Mouse (Mus musculus) urinary bladder, postnatal 25 days (tissue): ENCODE results near the gene Fbxw4.
A peak's percentile ranks its signal among the peaks of the same experiment; 100 is the strongest.

Source experiments
- DNase-seq: peaks from one replicate; pipeline ENCODE4 v3.0.0; 2022; ENCODE audit warnings: low spot score

Fbxw4 gene

GRCm38 (mm10) chr19:45614928-45615327 lies 45.2 kb downstream of the Fbxw4 start:
- DNase-seq: no peak

DNA sequence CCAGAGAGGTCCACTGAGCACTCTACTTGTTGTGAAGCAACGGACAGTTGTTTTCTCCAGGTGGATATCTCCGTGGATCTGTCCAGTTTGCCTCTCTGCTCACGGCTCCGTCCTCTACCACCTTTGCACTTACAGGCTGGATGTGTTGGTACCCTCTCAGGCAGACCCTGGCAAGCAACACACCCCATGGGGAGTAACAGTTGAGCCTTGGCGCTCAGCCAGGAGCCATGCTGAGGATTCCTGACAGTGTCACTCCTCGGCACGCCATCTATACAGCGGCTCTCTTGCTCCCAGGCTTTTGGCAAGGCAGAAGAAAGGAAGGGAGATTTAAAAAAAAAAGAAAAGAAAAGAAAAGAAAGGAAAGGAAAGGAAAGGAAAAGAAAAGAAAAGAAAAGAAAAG lies 45.7 kb downstream of the Fbxw4 start:
- no peak for DNase-seq

DNA sequence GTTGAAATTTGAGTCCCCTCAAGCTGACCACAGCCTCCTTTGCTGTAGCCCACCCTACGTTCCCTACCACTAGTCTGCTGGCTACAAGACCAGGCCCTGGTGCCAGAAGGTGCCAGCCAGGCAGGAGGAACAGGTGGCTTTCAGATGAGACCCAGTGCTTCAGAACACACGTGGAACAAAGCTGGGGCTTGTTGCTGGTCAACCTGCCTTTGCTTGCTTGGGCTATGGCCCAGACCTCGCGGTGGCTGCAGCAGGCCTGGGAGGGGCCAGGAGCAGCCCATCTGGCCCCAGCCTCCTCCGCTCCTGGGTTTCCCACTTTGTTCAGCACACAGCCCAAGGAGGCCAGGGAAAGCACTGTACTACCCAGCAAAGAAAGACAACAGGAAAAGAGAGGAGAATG lies 49.3 kb downstream of the Fbxw4 start:
- no peak for DNase-seq

- DNase-seq: no peak
These were observed 51.3 kb downstream of the Fbxw4 start for GRCm38 (mm10) chr19:45608648-45609339.

- DNase-seq: no peak
These were observed 52.6 kb downstream of the Fbxw4 start for GRCm38 (mm10) chr19:45607479-45607878.

DNA sequence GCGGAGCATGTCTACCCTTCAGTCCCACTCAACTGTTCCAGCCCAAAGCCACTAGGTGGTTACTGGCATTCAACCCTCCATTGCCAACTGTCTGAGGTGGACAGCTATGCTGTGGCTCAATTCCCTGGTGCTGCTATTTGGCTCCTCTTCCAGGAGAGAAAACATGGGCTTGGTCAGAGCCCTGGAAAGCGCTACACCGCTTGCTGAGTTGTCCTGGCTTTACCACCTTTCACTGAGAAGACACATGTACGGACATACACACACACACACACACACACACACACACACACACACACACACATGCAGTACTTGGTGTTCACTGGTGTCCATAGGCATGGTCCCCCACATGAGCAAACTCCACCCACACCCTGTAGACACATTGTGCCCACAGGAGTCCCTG lies 53.4 kb downstream of the Fbxw4 start:
- no peak for DNase-seq

- DNase-seq: no peak
These were observed 57.5 kb downstream of the Fbxw4 start for GRCm38 (mm10) chr19:45602606-45603005.

- no peak for DNase-seq
These were observed 63.0 kb downstream of the Fbxw4 start for GRCm38 (mm10) chr19:45597106-45597505.

- DNase-seq: no peak
These were observed 63.7 kb downstream of the Fbxw4 start for GRCm38 (mm10) chr19:45596434-45596833.

DNA sequence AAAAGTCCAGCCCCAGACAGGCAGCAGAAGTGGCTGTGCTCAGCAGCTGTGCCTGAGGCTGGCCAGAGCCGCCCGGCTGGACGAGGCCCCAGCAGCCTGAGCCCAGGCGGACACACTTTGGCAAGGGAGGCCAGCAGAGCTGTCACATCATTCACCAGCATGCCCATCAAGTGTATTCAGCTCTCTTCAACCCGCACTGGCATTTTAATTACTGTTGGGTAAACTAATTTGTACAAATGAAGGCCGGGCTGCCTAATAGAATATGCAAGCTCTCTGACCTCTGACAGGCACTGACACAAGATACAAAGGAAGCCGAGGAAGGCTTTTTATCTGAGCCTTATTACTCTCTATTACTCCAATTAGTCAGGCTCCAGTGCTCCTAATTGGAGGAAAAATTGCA lies 64.1 kb downstream of the Fbxw4 start:
- no peak for DNase-seq

DNA sequence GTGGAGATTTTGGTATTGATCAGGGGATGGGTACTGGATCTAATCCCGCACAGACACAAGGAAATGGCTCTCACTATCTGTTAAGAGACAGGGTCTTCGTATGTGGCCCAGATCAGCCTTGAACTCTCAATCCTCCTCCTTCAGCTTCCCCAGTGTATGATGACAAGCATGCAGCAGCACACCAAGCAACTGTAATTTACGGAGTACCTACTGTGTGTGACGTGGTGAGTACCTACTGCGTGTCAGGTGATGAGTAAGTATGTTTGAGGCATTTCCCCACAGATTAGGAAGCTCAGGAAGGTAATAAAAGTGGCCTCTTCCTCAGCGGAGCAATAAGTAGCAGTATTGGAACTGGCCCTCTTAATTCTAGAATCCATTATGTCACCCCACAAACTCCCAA lies 64.6 kb downstream of the Fbxw4 start:
- DNase-seq: no peak

DNA sequence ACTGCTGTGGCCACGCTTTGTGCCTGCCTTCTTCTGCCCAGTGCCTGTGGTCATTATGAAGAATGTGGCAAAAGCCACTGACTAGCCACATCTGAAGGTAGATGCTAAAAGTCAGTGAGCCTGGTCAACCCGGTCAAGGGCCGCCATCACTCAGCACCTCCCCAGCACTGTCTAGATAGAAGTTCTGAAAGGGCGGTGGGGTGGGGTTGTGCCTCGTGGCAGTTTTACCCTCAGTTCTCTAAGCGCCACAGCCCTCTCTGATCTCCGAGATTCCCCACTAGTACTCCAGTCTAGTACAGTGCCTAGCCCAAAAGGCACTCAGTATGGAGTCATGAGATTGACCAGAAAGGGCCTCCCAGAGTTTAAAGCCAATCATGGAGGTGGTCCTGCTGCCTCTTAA lies 66.0 kb downstream of the Fbxw4 start:
- no peak for DNase-seq

GRCm38 (mm10) chr19:45592916-45593315 lies 67.2 kb downstream of the Fbxw4 start:
- DNase-seq: no peak

DNA sequence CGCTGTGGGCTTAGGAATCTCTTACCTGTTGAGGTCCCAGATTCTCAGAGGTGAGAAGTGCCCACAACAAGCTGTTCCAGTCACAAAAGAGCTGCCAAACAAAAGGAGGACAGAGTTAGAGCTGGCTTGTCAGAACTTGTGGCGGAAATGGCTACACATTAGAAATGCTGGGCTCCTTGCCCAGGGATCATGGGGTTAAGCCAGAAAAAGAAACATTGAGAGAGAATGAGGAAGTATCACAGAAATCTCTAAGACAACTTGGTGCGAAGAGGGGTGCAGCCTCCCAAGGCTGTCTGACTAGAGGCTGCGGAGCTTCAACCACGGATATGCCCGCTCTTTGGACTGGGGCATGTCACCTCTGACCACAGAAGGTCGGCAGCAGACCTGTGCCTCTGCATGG lies 68.4 kb downstream of the Fbxw4 start:
- peak; percentile 46 for DNase-seq

- no peak for DNase-seq
These were observed 70.4 kb downstream of the Fbxw4 start for GRCm38 (mm10) chr19:45589761-45590160.

GRCm38 (mm10) chr19:45587509-45588292 lies 72.4 kb downstream of the Fbxw4 start:
- DNase-seq: no peak

DNA sequence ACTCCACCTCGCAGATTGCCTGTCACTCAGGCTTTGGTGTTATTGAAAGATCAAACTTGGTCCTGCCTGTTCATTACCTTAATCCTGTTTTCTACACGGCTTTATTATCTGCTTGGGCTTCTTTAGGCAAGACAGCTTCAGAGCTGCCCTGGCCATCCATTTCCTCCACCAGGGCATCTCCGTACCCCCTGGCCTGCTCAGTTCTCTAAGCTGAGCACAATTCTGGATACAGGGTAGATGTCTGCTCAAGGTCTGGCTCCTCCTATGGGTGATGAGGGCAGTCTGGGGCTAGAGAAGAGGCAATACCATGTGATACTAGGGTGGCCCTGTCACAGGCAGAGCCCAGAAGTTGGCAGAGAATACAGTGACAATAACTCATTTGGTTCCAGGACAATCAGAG lies 73.3 kb downstream of the Fbxw4 start:
- DNase-seq: no peak

GRCm38 (mm10) chr19:45584856-45585620 lies 75.1 kb downstream of the Fbxw4 start:
- no peak for DNase-seq

- DNase-seq: no peak
These were observed 77.0 kb downstream of the Fbxw4 start for GRCm38 (mm10) chr19:45583136-45583535.

- no peak for DNase-seq
These were observed 78.0 kb downstream of the Fbxw4 start for GRCm38 (mm10) chr19:45582161-45582560.

- DNase-seq: peak; percentile 51
These were observed 78.9 kb downstream of the Fbxw4 start for GRCm38 (mm10) chr19:45581257-45581656.

DNA sequence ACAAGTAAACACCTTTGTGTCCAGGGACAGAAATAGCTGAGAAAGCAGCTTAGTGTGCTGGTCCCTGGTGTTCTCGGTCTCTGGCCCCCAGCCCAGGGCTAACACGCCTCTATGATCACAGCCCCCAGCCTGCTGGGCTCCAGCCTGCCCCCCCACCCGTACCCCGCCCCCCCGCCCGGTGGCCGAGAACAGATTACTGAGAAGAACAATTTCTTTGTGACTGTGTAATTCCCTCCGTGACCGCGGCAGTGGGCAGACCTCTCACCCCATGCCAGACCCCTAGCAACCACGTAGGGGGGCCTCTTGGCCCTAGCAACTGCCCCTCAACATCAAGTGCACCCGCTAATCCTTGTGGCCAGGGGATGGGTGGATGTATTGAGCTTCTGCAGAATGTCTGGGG lies 79.9 kb downstream of the Fbxw4 start:
- no peak for DNase-seq

DNA sequence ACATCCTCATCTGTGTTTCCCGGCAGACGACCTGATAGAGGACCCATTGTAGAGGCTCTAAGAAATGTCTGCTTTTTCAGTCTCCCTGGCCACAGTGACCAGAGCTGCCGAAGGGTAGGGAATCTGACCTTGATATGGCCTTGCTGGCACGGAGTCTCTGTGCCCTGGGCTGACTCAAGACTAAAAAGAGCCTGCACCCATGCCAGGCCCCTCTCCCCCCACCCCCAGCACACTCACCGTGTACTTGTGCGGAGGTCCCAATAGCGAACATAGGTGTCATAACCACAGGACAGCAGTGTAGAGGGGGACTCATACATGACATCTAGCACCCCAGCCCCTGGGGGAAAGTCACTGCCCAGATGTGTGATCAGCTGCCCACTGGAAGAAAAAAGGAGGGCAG lies 80.7 kb downstream of the Fbxw4 start:
- DNase-seq: no peak
